Mouse (Mus musculus) granulocyte monocyte progenitor cell, adult 5-6 weeks (primary cell): Measurements from ENCODE around the gene Ccr9. TPM values are rescaled to one million over a fixed set of nuclear protein-coding genes. Genes with fewer than 3 reads are reported as not detected.

ENCODE experiments used
- ATAC-seq: replicated peaks from 2 replicates; pipeline ENCODE4 v1.8.0; 2016; ENCODE audit warnings: mild to moderate bottlenecking, moderate TSS enrichment, inconsistent platforms; ENCODE audit not compliant: poor library complexity, severe bottlenecking
- total RNA-seq, 2 experiments: library from RNA; stranded (forward) in 1 of 2; stranded (reverse) in 1 of 2; fragments of 200-712, 200-1000 nt in 1 of 2; fragments of >200 nt in 1 of 2; fragmentation: Nextera tagmentation in 1 of 2; gene quantifications; 2 replicates each; pipeline ENCODE4 v1.2.3; 2014 to 2017

Ccr9 gene
- total RNA-seq, 2 experiments from 2014 or later = not detected

DNA sequence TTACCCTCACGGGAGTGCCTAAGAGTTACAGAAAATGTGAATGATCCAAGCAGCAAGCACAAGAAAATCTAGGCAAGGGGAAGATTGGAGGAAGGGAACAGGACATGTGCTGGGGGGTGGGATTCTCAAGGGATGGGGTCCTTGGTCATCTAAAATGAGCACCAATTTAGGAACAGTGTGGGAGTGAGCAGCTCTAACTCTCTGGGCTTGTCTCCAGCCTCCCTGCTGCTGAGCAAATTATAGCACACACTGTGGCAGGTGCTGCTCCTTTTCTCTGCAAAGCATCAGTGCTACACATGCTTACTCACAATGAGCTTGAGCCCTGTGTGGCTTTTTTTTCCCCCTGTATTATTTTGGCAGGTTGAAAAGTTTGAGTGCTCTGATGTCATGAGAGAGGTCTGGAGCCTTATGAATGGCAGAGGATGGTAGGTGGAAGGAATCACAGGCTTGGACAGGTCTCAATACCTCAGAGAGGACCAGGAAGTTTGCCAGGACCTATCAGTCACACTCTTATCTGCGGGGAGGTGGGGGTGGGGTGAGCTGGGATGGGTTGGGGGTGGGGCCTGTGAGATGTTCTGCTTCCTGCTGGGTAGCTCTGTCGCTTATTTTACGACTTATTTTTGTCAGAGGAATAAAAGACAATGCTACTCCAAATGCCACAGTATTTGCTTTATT, 110.8 kb downstream of the Ccr9 start:
- no peak for ATAC-seq

DNA sequence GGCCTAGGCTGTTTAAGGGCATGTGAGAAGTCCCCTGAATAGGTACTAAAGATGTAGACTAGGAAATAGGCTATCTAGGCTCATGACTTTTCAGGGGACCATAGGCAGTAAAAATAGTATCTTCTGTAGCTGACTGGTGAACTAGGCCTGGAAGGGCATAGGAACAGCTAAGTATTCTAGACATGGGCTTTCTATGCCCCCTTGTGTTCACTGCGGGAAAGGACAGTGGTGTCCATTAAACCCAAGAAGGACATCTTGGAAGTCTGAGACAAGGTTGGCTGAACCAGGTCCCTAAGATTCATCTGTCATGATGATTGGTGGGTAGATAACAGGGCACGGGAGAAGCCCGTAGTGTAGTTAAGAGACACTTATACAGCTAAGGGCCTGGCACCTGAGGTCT, 117.9 kb downstream of the Ccr9 start:
- ATAC-seq = peak; percentile 67

- peak; percentile 61 for ATAC-seq
Measured at GRCm38 (mm10) chr9:123801527-123801926, 123.3 kb downstream of the Ccr9 start.

DNA sequence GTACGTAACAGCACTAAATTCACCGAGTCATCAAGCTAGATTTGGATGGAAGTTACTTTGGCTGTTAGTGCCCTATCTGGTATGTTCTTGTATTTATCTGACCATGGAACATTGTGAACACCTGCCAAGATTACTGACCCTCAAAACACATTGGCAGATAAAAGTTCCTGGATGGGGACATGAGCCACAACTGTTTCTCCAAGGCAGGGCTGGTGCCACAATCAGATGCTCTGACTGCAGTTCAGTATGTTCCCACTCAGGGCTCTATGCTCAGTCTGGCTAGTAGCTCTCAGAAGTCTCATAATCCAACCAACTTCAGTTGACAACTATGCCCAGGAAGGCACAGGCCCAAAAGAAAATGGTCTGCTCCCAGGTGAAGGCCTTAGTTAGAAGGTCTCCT, 124.2 kb downstream of the Ccr9 start:
- ATAC-seq = no peak

- ATAC-seq = no peak
Measured at GRCm38 (mm10) chr9:123802896-123803295, 124.7 kb downstream of the Ccr9 start.

DNA sequence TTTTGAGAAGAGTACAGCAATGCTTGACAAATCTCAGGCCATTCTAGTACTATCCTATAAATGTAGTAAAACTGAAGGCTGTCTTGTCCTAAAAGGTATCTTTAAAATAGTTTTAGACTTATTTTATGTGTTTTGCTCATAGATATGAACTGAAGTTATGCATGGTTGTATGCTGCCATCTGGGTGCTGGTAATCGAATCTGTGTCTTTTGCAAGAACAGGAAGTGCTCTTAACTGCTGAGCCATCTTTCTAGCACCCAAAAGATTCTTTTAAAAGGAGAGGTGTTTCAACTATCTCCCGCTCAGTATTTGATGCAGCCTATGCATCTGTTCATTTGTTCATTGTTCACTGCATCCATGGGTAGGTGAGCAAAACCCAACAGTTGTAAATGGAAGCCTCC, 127.0 kb downstream of the Ccr9 start:
- no peak for ATAC-seq

DNA sequence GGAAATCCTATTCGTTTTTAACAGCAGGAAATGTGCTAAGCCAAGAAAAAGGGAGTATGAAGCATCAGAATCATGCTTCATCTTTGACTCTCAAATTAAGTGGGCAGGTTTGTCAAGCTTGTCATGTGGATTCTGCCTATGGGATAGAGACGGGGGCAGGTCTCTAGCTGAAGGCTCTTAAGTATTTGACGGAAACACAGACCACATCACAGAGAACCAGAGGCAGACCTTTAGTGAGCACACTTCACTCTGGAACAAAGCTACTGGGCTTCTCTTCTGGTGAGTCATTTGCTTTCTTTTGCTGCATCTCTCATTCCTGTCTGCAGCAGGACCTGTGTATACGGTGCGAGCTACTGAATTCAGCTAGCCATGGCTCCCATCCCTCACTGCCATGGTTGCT, 128.0 kb downstream of the Ccr9 start, which contains the start of gene Cxcr6:
Gene Cxcr6, plus strand, starts transcription at position 209 of the 400 bp plus-strand sequence.
- no peak for ATAC-seq

DNA sequence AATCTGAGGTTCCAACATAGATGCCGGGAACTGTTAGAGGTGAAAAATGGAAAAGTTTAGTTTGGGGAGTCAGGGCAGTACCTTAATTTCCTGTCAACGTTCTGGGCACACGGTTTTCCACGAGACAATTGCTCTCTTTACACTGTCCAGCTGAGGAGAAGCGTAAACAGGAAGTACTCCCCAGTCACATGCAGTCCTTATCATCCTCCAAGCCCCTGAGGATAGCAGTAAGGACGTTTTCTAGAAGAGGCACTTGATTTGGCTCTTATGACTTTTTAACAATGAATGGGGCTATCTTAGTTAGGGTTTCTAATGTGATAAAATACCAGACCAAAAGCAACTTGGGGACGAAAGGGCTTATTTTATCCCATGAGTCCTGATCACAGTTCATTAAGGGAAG, 130.3 kb downstream of the Ccr9 start:
- ATAC-seq = no peak

GRCm38 (mm10) chr9:123811831-123812230, 133.6 kb downstream of the Ccr9 start:
- no peak for ATAC-seq

DNA sequence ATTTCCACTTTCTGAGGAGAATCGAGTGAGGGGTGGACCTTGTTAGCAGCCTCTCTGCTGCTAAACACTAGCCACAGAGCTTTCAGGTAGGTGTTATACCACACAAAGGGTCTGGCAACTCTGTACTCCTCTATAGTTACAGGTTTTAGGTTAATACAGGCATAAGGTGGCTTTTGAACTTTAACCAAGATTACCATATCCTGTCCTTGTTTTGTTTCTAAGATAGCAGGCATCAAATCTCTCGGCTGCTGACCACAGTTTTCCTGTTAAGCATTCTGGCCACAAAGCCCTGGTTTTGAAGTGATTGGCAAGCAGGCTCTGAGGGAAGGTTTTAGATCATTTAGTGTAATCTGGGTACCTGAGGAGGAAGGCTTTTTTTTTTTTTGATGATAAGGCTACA, 136.1 kb downstream of the Ccr9 start:
- ATAC-seq = no peak

GRCm38 (mm10) chr9:123814821-123815220, 136.6 kb downstream of the Ccr9 start:
- ATAC-seq = no peak

GRCm38 (mm10) chr9:123815444-123815843, 137.2 kb downstream of the Ccr9 start:
- peak; percentile 93 for ATAC-seq

- ATAC-seq = no peak
Measured at GRCm38 (mm10) chr9:123815996-123816395, 137.8 kb downstream of the Ccr9 start.

- ATAC-seq = no peak
Measured at GRCm38 (mm10) chr9:123818601-123819000, 140.4 kb downstream of the Ccr9 start.

DNA sequence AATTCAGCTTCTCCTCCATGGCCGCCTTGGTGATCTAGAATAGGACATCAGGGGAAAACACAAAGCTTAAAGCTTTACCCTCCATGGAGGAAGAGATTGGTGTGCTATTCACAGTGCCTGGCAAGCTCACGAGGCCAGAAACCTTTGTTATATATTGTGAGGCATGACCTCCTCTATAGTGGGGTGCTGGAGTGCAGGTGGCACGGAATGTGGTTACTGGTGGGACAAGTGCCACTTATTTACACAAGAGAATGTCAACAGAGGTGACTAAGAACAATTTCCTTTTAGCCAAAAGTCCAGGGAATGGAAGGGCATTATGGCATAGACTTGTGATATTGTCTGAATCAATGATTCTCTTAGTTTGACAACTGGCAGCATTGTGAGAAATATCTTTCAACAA, 148.4 kb downstream of the Ccr9 start:
- no peak for ATAC-seq

- ATAC-seq = no peak
Measured at GRCm38 (mm10) chr9:123828916-123829315, 150.7 kb downstream of the Ccr9 start.

Other genes with a start within 250 kb of the Ccr9 start
- gene Limd1, start 199.7 kb upstream of the Ccr9 start, total RNA-seq (2014; fragmentation: Nextera tagmentation) = 26.3 and 29.8 TPM in 2 replicates
- 24.4 and 26.2 TPM in 2 replicates for gene Limd1, start 199.7 kb upstream of the Ccr9 start, total RNA-seq (2017)
- gene Sacm1l, start 148.7 kb upstream of the Ccr9 start, total RNA-seq (2014; fragmentation: Nextera tagmentation) = 25.8 and 32.2 TPM in 2 replicates
- gene Sacm1l, start 148.7 kb upstream of the Ccr9 start, total RNA-seq (2017) = 32.8 and 42.3 TPM in 2 replicates
- gene Slc6a20b, start 45.9 kb upstream of the Ccr9 start, total RNA-seq (2014; fragmentation: Nextera tagmentation) = not detected in 2 replicates
- gene Slc6a20b, start 45.9 kb upstream of the Ccr9 start, total RNA-seq (2017) = 0.21 and 0.26 TPM in 2 replicates
- gene Slc6a20a, start 446 bp downstream of the Ccr9 start, total RNA-seq (2014; fragmentation: Nextera tagmentation) = not detected in 2 replicates
- not detected in 2 replicates for gene Slc6a20a, start 446 bp downstream of the Ccr9 start, total RNA-seq (2017)
- 32.8 and 34.2 TPM in 2 replicates for gene Lztfl1, start 39.3 kb downstream of the Ccr9 start, total RNA-seq (2014; fragmentation: Nextera tagmentation)
- 33.9 and 35.4 TPM in 2 replicates for gene Lztfl1, start 39.3 kb downstream of the Ccr9 start, total RNA-seq (2017)
- not detected in 2 replicates for gene Cxcr6, start 128.0 kb downstream of the Ccr9 start, total RNA-seq (2014; fragmentation: Nextera tagmentation)
- not detected in 2 replicates for gene Cxcr6, start 128.0 kb downstream of the Ccr9 start, total RNA-seq (2017)
- 19.1 and 28.6 TPM in 2 replicates for gene Fyco1, start 173.5 kb downstream of the Ccr9 start, total RNA-seq (2014; fragmentation: Nextera tagmentation)
- gene Fyco1, start 173.5 kb downstream of the Ccr9 start, total RNA-seq (2017) = 10.7 and 15.1 TPM in 2 replicates
- gene Xcr1, start 183.6 kb downstream of the Ccr9 start, total RNA-seq (2014; fragmentation: Nextera tagmentation) = not detected in 2 replicates
- gene Xcr1, start 183.6 kb downstream of the Ccr9 start, total RNA-seq (2017) = 0.13 TPM in 1 of 2 replicates, not detected in the other